Mouse (Mus musculus) MEL (cell line): ENCODE measurements around the gene Arl4d. TPM values are rescaled to one million over a fixed set of nuclear protein-coding genes. Genes with fewer than 3 reads are reported as not detected.
A peak's percentile ranks its signal among the peaks of the same experiment; 100 is the strongest.
"Not testable (repeated sequence)": the region's sequence is repeated elsewhere in the genome, so short reads cannot be mapped to it uniquely, and the experiment has no call there.

Experiments used
- DNase-seq: peaks from one replicate; pipeline ENCODE4 v3.0.0; 2011; ENCODE audit warnings: low read depth, low spot score
- H3K27ac ChIP-seq: 2 replicates; pipeline ENCODE4 v1.5.1; 2012; ENCODE audit warnings: low read depth, mild to moderate bottlenecking, control low read depth, low read length, moderate library complexity; ENCODE audit not compliant: control insufficient read depth
- H3K27me3 ChIP-seq, 2 experiments: fragments of 150-350 bp in 1 of 2; sonication (generic) in 1 of 2; 2 replicates each; pipeline ENCODE4 v1.6.1; 2012; ENCODE audit warnings: low read length in 2 of 2, mild to moderate bottlenecking in 2 of 2, improper control_type of control experiment in 1 of 2, moderate library complexity in 1 of 2; ENCODE audit not compliant: insufficient read depth in 2 of 2, control insufficient read depth in 1 of 2
- H3K36me3 ChIP-seq, 2 experiments: 2 replicates each; pipeline ENCODE4 v1.6.1; 2012 to 2014; ENCODE audit warnings: low read length in 2 of 2, improper control_type of control experiment in 1 of 2, inconsistent platforms in 1 of 2, mild to moderate bottlenecking in 1 of 2; ENCODE audit not compliant: insufficient read depth in 2 of 2, control insufficient read depth in 1 of 2
- H3K4me1 ChIP-seq, 2 experiments: fragments of 150-350 bp in 1 of 2; sonication (generic) in 1 of 2; 2 replicates each; pipeline ENCODE4 v1.6.1; 2012; ENCODE audit warnings: low read length in 2 of 2, improper control_type of control experiment in 1 of 2, mild to moderate bottlenecking in 1 of 2; ENCODE audit not compliant: insufficient read depth in 2 of 2, control insufficient read depth in 1 of 2
- H3K4me3 ChIP-seq, 2 experiments: fragments of 150-350 bp in 1 of 2; sonication (generic) in 1 of 2; 2 replicates each; pipeline ENCODE4 v1.5.1; 2012; ENCODE audit warnings: low read depth in 2 of 2, low read length in 2 of 2, mild to moderate bottlenecking in 2 of 2, moderate library complexity in 2 of 2, control low read depth in 1 of 2, improper control_type of control experiment in 1 of 2; ENCODE audit not compliant: control insufficient read depth in 1 of 2, insufficient read depth in 1 of 2
- H3K79me2 ChIP-seq: 2 replicates; pipeline ENCODE4 v1.6.1; 2012; ENCODE audit warnings: mild to moderate bottlenecking, low read length, moderate library complexity; ENCODE audit not compliant: control insufficient read depth, poor library complexity, insufficient read depth
- H3K9ac ChIP-seq: 2 replicates; pipeline ENCODE4 v1.6.1; 2012; ENCODE audit warnings: low read depth, mild to moderate bottlenecking, control low read depth, low read length, moderate library complexity; ENCODE audit not compliant: control insufficient read depth, poor library complexity, severe bottlenecking
- H3K9me3 ChIP-seq: fragments of 150-350 bp; sonication (generic); replicated peaks from 2 replicates; pipeline ENCODE4 v1.6.1; 2012; ENCODE audit warnings: mild to moderate bottlenecking, low read length, improper control_type of control experiment, moderate library complexity; ENCODE audit not compliant: insufficient read depth
- CHD1 ChIP-seq: IDR thresholded peaks from 2 replicates; pipeline ENCODE4 v1.6.1; 2012; ENCODE audit warnings: low read depth, mild to moderate bottlenecking, inconsistent platforms, low read length, improper control_type of control experiment
- ETS1 ChIP-seq: IDR thresholded peaks from 2 replicates; pipeline ENCODE4 v1.6.1; 2012; ENCODE audit warnings: low read depth, mild to moderate bottlenecking, inconsistent platforms, low read length, improper control_type of control experiment, moderate library complexity
- GABPA ChIP-seq: IDR thresholded peaks from 2 replicates; pipeline ENCODE4 v1.6.1; 2012; ENCODE audit warnings: low read depth, mild to moderate bottlenecking, inconsistent platforms, low read length, improper control_type of control experiment, moderate library complexity
- HCFC1 ChIP-seq: IDR thresholded peaks from 2 replicates; pipeline ENCODE4 v1.6.1; 2012; ENCODE audit warnings: low read depth, mild to moderate bottlenecking, inconsistent platforms, low read length, improper control_type of control experiment, moderate library complexity
- MAX ChIP-seq: IDR thresholded peaks from 2 replicates; pipeline ENCODE4 v1.6.1; 2011; ENCODE audit warnings: low read length, improper control_type of control experiment
- MAZ ChIP-seq: IDR thresholded peaks from 2 replicates; pipeline ENCODE4 v1.6.1; 2012; ENCODE audit warnings: low read depth, mild to moderate bottlenecking, inconsistent platforms, low read length, improper control_type of control experiment
- NELFE ChIP-seq: IDR thresholded peaks from 2 replicates; pipeline ENCODE4 v1.6.1; 2011; ENCODE audit warnings: low read depth, low read length, improper control_type of control experiment
- NRF1 ChIP-seq: IDR thresholded peaks from 2 replicates; pipeline ENCODE4 v1.6.1; 2014; ENCODE audit warnings: low read depth, mild to moderate bottlenecking, inconsistent platforms, low read length, improper control_type of control experiment, moderate library complexity; ENCODE audit not compliant: poor library complexity, insufficient read depth, severe bottlenecking
- POLR2A ChIP-seq, 2 experiments: IDR thresholded peaks; 2 replicates each; pipeline ENCODE4 v1.6.1; 2011 to 2012; ENCODE audit warnings: low read length in 2 of 2, mild to moderate bottlenecking in 2 of 2, control low read depth in 1 of 2, improper control_type of control experiment in 1 of 2, low read depth in 1 of 2, moderate library complexity in 1 of 2; ENCODE audit not compliant: control insufficient read depth in 1 of 2, insufficient read depth in 1 of 2, poor library complexity in 1 of 2
- POLR2AphosphoS2 ChIP-seq: IDR thresholded peaks from 2 replicates; pipeline ENCODE4 v1.6.1; 2011; ENCODE audit warnings: low read length, improper control_type of control experiment
- POLR2AphosphoS5 ChIP-seq: IDR thresholded peaks from 2 replicates; pipeline ENCODE4 v1.6.1; 2012; ENCODE audit warnings: low read depth, borderline replicate concordance, mild to moderate bottlenecking, inconsistent platforms, low read length, moderate library complexity, mixed read lengths
- RAD21 ChIP-seq: IDR thresholded peaks from 2 replicates; pipeline ENCODE4 v1.6.1; 2011; ENCODE audit warnings: mild to moderate bottlenecking, low read depth, low read length, improper control_type of control experiment
- RCOR1 ChIP-seq: IDR thresholded peaks from 2 replicates; pipeline ENCODE4 v1.6.1; 2012; ENCODE audit warnings: low read depth, mild to moderate bottlenecking, inconsistent platforms, low read length, improper control_type of control experiment
- SMC3 ChIP-seq: IDR thresholded peaks from 2 replicates; pipeline ENCODE4 v1.6.1; 2011; ENCODE audit warnings: low read depth, low read length, improper control_type of control experiment
- USF1 ChIP-seq: IDR thresholded peaks from 2 replicates; pipeline ENCODE4 v1.6.1; 2014; ENCODE audit warnings: low read depth, mild to moderate bottlenecking, inconsistent platforms, low read length, improper control_type of control experiment, moderate library complexity
- ZC3H11A ChIP-seq: IDR thresholded peaks from 2 replicates; pipeline ENCODE4 v1.6.1; 2012; ENCODE audit warnings: low read depth, mild to moderate bottlenecking, inconsistent platforms, low read length, improper control_type of control experiment
- ZKSCAN1 ChIP-seq: IDR thresholded peaks from 2 replicates; pipeline ENCODE4 v1.6.1; 2012; ENCODE audit warnings: low read depth, mild to moderate bottlenecking, inconsistent platforms, low read length, improper control_type of control experiment, moderate library complexity
- ZMIZ1 ChIP-seq: IDR thresholded peaks from 2 replicates; pipeline ENCODE4 v1.6.1; 2012; ENCODE audit warnings: low read depth, mild to moderate bottlenecking, inconsistent platforms, low read length, improper control_type of control experiment, moderate library complexity
- ZNF384 ChIP-seq: IDR thresholded peaks from 2 replicates; pipeline ENCODE4 v1.6.1; 2012; ENCODE audit warnings: low read depth, mild to moderate bottlenecking, inconsistent platforms, low read length, improper control_type of control experiment
- polyA plus RNA-seq, 2 experiments: library from polyadenylated mRNA; stranded (reverse) in 1 of 2; unstranded in 1 of 2; fragments of >175 nt in 1 of 2; fragments of >200 nt in 1 of 2; gene quantifications; 2 replicates each; pipeline versions ENCODE4 v1.2.1 to v1.2.4; 2012; ENCODE audit warnings: low replicate concordance in 2 of 2, low read depth in 1 of 2; ENCODE audit not compliant: insufficient read length in 2 of 2, insufficient read depth in 1 of 2, missing spikeins in 1 of 2
- total RNA-seq: library from RNA; depleted of rRNA; stranded (reverse); fragments of 300-350 nt; gene quantifications from 2 replicates; pipeline ENCODE4 v1.2.3, GENCODE M21; 2012

The Arl4d gene
- total and polyA plus RNA-seq, 3 experiments, result 0.17 to 0.23 TPM; not detected in 1

- H3K9me3 ChIP-seq, result no peaks in the 10 kb centered on the region
- peak overlapping the region; percentile 36 for H3K9ac ChIP-seq
- no peak overlapping the region; the same call in 1 of the 2 replicates for H3K27ac ChIP-seq
- DNase-seq, result no peak
- no peak overlapping the region for H3K4me3 ChIP-seq
- H3K36me3 ChIP-seq, result peaks cover 0 to 11% of the 10 kb centered on the region in 2 experiments; a peak in 2 of 4 replicates
- no peak for TF ChIP-seq GABPA
- TF ChIP-seq ZMIZ1, result no peak
- no peak for TF ChIP-seq NRF1
- no peaks in the 10 kb centered on the region for H3K27me3 ChIP-seq
- H3K4me1 ChIP-seq, result peaks cover 0 to 6% of the 10 kb centered on the region in 2 experiments; a peak in 1 of 4 replicates
- peaks cover 1% of the 10 kb centered on the region; the same call in 1 of the 2 replicates for H3K79me2 ChIP-seq
Measured at GRCm38 (mm10) chr11:101642931-101643330, 22.4 kb upstream of the Arl4d start.

GRCm38 (mm10) chr11:101644591-101644990 lies 20.8 kb upstream of the Arl4d start:
- Histone ChIP-seq H3K9ac (no peak overlapping the region), H3K36me3 (peaks cover 0 to 11% of the 10 kb centered on the region in 2 experiments; a peak in 2 of 4 replicates), H3K27ac (no peak overlapping the region), H3K79me2 (peaks cover 1% of the 10 kb centered on the region; the same call in 1 of the 2 replicates), H3K27me3 (no peaks in the 10 kb centered on the region), H3K9me3 (no peaks in the 10 kb centered on the region), H3K4me3 (no peak overlapping the region), H3K4me1 (peaks cover 0 to 6% of the 10 kb centered on the region in 2 experiments; a peak in 1 of 4 replicates)
- peak; percentile 49 for DNase-seq
- TF ChIP-seq SMC3 (no peak), MAZ (no peak), RAD21 (no peak), POLR2AphosphoS2 (no peak), ZC3H11A (no peak), ZKSCAN1 (no peak), USF1 (no peak), POLR2A (IDR thresholded peaks at IDR 0.05; ENCODE audit: control insufficient read depth in 1 of 2, insufficient read depth in 1 of 2, low read depth in 1 of 2, low read length in 2 of 2, poor library complexity in 1 of 2) (no peak), NRF1 (no peak), CHD1 (no peak), MAX (no peak), ZNF384 (no peak)

- H3K79me2 ChIP-seq, H3K27me3 ChIP-seq, H3K9me3 ChIP-seq, H3K27ac ChIP-seq, H3K4me1 ChIP-seq, H3K9ac ChIP-seq, H3K4me3 ChIP-seq: not testable (repeated sequence)
- TF ChIP-seq POLR2A (IDR thresholded peaks at IDR 0.05; ENCODE audit: control insufficient read depth in 1 of 2, insufficient read depth in 1 of 2, low read depth in 1 of 2, low read length in 2 of 2, poor library complexity in 1 of 2) (peak in 1 of 2 experiments; percentile 35; a peak in 1 of 4 replicates), NELFE (peak; percentile 69), RCOR1 (peak; percentile 40; the same call in 1 of the 2 replicates), ETS1 (peak; percentile 72; the same call in 1 of the 2 replicates), HCFC1 (0 out of 2 replicates have a peak, but pooled peaks have one; percentile 48), POLR2AphosphoS2 (peak; percentile 57; the same call in 1 of the 2 replicates), POLR2AphosphoS5 (peak; percentile 91; the same call in 1 of the 2 replicates), ZMIZ1 (peak; percentile 81)
- peaks cover 0 to 11% of the 10 kb centered on the region in 2 experiments; a peak in 2 of 4 replicates for H3K36me3 ChIP-seq
- DNase-seq, result peak; percentile 91
Measured at GRCm38 (mm10) chr11:101645043-101645410, 20.3 kb upstream of the Arl4d start.
